Mouse (Mus musculus) testis, postnatal 14 days (tissue): ENCODE measurements at regions not wholly inside any gene's neighbourhood (a gene's known extent, or its start where the extent isn't known, plus 50 kb on each side); places are given as distances from the start of the nearest gene placed in this dataset.

ENCODE experiments used
- DNase-seq: peaks from one replicate; pipeline ENCODE4 v3.0.0; 2021; ENCODE audit warnings: low spot score

DNA sequence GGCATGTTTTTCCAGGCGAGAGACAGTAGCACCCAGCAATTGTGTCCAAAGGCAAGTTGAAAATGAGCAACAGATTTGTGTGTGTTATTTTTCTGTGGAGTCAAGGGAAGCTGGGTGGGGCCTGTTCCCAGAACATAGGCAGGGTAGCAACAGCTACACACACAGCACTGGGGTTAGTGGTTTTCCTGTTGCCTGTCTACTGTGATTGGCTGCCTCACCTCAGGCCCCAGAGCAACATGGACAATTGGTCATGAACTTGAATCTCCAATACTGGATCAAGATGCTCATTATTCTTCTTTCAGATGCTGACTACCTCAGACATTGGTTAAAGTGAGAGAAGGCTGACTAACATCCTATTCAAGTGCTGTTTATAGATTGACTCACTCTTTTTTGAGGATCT is 188.9 kb downstream of the Gm5426 start:
- no peak for DNase-seq

DNA sequence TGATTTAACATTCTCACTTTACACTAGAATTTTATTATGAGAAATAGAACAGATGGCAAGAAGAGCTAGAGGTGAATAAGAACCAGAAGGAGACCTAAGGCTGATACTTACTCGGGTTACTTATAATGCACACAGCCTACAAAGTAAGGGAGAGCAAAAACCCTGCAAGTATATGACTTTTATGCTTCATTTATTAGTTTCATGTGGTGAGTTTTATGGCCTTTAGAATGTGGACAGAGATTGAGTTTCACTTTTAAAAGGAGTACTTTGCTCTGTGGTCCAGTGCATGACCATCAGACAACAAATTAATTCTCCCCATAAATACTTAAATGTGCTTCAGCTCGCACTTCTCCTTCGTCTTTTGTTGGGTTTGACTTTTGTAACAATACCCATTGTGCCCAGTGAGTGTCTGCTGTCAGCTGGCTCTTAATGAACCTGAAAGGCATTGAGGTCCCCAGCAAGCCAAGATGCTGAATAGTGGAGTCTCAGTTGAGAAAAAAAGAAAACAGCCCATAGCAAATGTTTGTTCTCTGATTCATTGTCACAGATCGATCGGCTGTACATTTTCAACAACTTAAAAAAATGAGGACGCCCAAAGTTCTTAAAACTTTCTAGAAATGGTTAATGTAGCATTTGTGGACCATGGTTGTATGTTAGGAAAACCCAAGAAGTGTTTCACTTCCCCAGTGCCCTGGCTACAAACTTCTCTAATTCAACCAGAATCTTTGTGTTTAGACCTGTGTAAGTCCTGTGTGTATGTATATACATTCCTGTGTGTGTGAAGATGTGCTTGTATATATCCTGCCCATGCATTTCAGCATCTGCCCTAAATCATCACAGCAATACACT is 194.5 kb downstream of the Gm5426 start:
- DNase-seq = no peak

DNA sequence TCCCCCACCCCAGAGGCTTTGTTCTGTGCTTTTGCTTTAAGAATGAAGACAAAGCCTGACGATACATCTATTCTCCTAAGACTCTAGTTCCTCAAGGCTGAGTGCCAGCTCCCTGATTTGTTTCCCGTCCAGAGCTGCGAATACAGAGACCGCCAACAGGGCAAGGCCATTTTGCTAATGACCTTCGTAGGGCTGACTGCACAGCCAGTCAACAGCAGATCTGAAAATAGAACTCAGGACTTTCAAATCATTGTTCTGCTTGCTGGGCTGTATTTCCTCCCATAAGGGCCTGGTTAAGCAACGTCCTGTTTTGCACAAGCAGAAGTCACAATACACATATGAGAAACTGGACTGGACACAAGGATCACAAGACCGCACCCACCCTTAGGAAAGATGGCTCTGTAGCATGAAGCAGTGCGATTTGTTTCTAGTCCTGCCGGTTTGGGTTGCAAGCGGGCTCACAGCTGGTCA is 196.4 kb downstream of the Gm5426 start:
- peak; percentile 38 for DNase-seq

DNA sequence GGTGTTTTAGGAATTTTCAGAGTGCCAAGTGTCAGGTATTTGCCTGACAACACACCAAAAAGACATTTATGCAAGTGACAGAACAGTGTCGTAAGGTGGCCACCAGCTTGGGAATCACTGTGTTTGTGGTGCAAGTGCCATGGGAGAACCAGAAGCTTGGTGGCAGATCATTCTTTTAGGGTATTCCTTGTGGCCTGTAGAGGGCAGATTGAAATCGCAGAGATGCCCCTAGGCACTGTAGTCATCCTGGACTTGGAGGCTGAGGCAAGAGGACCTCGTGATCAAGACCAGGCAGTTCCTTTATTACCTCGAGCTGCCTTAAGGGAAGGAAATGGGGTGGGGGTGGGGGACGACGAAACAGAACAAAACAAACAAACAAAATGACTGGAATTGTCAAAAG is 196.8 kb downstream of the Gm5426 start:
- DNase-seq = no peak

DNA sequence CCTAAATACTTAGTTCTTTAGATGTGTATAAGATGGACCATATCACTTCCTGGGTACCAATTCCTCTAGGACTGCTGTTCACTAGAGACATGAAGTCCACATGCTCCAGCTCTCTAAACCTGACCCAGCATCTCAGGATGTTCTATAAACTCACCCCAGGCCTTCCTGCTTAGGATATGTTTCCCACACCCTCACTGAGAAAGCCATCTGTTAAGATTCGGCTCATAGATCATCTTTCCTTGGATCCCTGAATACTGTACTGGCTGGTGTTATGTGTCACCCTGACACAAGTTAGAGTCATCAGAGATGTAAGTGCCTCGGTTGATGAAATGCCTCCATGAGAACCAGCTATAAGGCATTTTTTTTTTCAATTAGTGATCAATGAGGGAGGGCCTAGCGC is 199.9 kb downstream of the Gm5426 start:
- no peak for DNase-seq

DNA sequence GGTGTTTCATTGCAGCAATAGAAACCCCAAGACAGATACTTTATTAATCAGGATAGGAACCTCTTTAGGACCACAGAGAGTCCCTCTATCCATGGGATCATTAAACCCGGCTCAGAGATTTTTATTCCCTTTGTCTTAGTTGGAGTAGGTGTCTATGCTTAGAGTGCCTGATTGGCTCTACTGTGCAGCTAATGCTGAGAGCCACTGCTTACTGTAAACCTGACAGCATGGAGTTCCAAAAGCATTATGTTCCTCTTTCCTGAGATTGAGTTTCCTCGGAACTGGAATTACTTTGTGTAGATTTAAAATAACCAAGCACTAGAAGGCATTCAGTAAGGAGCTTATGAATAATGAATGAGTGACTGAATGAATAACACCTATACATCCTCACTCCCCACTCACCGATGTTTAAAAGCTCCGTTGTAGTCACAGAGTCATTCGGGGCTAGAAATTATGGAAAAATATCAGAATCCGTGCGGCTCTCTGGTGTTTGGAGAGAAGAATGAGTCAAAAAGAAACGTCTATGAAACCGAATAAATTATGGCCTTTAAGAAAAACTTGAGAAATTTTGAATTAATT is 200.8 kb downstream of the Gm5426 start:
- DNase-seq = no peak

DNA sequence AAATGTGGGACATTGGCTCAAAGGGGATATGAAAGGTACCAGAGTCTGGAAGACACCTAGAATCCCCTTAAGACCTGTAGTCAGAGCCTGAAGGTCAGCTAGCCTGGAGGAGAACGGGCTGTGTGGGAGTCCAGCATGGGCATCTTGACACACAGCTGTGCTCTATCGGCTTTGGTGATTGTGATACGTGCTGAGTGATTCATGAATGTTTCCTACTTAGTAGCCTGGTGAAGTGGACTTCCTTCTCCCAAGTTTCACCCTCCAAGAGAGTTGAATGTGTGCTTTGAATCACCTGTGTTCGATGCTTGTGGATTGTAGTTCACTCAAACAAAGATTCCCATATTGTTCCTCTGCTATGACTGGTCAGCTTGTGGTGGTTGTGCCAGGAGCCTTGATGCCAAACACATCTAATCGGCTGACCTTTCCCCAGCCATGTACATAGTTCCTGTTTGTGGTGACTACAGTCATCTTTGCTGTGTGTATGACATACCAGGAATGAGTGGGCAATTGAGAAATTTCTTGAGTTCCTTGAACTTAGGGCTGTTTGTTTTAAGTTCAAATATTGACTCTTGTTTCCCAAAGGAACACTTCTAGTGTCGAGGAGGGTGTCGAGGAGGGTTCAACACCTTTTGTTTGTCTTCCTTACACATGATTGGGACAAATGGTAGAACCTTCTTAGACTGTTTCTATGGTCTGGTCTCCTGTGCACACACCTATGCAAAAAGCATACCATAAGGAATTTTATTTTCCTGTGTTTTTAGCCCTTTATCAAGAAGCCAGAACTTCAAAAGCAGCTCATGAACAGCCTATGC is 201.6 kb downstream of the Gm5426 start:
- no peak for DNase-seq

DNA sequence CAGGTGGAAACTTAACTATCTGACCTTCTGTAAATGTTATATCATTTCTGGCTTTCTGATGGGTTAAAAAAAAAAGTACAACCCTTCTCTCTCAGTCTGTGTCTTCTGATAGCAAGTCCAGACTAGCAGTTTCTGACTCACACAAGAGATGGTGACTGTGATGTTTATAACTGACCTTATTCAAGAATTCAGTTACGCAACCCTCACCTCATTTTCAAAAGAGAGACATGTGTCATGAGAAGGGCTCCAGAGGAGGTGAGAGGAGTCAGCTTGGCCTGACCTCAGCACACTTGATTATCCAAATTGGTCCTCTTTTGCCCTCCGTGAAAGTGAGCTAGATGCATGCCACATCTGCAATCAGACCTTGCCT is 202.2 kb downstream of the Gm5426 start:
- no peak for DNase-seq

DNA sequence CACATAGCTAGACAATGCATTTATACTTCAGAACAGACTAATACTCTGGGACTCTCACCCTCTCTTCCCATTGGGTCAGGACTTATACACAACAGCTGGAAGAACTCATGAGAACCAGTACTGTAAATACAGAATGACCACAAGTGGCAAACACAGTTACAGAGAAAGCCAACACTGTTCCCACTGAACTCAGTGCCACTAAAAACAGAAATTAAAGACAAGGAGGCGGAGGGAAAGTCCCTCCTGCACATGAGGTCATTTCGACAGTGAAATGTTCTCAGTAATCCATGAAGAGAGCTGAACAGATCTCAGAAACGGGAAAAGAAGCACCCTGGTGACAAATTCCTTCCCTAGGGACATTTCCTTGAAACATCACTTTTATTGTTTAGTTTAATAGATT is 206.1 kb downstream of the Gm5426 start:
- no peak for DNase-seq

DNA sequence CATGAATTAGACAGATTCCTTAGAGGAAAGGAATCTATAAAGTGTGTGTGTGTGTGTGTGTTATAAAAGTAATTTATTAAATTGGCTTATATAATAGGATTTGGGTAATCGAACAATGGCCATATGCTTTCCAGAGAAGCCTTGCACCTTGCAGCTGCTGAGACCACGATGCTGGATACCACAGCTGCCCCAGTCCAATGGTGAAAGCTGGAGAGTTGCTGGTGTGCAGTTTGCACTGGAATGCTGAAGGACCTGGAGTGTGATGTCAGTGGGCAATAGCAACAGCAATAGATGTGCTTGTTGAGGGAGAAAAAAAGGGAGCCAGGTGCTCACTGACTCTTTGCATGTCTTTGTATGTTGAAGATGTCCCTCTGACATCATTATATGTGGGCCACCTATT is 207.3 kb downstream of the Gm5426 start:
- DNase-seq = no peak

DNA sequence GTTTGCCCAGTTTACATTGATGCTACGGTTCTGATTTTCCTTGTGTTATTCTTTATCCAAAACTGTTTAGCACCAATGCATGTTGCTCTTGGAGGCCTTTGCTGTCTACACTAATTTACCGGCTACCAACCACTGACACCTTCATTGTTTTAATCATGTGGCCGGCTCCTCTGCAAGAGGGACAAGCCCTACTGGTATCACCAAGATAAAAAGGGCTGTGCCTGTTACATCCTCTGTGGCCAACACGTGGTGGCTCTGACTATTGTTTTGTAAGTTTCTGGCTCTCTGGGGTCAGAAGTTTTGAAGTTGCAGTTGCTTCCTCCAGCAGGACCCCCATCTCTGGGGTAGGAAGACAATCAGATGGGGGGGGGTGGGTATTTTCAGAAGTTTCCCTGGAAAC is 214.3 kb downstream of the Gm5426 start:
- no peak for DNase-seq

DNA sequence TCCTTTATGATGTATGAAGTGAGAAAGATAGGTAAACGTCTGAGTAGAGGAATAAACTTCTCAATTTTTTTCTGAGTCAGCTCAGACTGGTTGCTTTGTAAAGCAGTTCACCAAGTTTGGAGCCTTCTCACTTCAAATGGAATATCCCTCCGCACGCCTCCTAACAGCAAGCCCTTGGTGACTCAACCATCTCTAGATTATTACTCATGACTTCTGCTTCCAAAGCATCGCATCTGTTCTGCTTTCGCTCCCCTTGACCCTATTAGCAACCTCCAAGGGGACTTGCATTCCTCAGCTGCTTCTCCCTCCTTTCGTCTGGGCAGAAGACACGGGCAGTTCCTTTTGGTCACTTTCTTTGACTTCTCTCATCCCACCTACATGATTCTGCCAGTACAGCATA is 214.9 kb downstream of the Gm5426 start:
- DNase-seq = no peak

DNA sequence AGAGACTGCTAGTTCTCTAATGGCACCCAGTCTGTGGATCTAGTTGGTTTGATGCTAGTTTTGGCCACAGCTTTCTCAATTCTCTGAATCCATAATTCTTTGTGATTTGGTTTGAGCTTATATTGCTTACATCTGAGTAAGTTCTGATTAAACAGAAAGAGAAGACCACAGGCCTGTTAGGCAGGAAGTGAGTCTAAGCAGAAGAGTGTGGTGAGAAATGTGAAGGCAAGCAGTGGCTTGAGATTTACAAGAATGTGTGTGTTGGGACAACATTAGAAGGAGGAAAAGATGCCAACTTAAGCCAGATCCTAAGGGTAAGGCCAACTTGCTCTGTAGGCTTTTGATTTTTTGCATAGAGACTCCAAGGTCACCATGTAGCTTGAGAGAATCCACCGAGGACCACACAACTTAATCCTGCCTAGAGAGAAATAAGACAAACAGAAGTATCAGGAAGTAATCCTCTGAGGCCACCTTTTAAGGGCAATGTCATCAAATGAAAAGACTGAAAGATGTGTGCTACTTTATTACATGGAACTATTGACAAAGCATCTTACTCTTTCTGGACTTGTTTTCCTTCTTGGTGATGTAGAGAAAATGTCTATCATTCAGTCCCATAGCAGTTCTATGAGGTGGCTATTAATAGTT is 220.7 kb downstream of the Gm5426 start:
- DNase-seq = no peak

DNA sequence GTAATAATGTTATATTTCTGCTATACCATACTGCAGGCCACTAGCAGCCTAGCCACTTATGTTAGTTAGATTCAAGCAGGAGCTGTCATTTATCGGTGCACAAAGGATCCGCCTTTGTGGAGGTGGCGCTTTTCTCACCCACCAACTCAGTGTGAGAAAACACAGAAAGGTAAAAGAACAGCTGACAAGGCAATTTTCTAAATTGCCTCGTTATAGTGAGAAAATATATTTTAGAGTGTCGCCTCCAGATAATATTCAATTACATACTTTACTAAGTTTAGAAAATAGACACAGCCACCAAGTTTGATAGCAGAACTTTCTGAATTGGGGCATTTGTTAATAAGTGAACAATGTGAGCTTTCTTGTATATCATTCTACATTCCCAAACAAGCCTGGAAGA is 221.2 kb downstream of the Gm5426 start:
- no peak for DNase-seq

DNA sequence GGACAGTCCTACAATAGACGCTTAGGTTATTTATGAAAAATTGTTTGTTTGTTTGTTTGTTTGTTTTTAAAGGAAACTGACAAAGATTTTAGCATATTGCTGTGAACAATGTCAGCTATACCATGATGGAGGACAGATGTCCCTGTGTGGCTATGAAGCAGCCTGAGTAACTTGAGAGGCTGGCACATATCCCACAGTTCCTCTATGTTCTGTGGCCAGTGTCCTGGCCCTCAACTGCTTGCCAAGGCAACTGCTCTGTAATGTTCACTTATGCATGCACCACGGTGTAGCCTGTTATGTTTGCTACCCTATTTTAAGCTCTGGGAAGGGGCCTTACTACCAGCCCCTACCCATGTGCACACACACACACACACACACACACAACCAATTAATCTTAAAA is 222.6 kb downstream of the Gm5426 start:
- DNase-seq = no peak

DNA sequence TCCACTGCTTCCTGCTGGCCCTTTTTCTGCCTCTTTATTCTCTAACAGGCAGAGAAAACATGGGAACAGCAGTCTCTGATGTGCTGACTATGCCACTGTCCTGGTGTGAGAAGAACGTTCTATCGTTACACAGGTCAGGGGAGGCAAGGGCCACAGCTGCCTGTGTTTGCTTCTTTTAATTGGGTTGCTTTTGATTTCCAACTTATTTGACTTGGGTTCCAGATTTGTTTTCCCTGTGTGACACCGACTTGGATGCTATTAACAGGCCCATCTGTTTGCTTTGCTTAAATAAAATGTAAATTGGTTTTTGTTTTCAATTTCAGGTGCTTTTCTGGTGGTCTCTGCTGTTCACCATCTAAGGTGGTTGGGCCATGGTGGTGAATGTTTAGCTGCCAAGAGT is 225.8 kb downstream of the Gm5426 start:
- no peak for DNase-seq

DNA sequence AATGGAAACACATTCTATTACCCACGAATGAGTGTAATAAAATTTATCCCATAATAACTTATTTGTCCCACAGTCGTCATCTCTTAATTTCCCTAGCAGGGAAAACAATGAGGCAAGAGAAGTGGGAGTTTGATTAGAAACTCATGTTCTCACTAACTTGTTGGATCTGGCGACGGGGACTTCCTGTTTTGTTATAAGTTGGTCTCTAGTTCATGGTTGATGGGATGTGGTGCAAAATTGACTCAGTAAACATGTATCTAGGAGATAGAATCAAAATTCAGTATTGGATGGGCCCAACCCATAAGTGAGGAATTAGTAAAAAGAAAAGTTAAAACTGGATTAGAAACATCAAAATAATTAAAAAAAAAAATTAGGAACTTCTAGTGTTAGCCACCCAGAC is 227.5 kb downstream of the Gm5426 start:
- DNase-seq = no peak

DNA sequence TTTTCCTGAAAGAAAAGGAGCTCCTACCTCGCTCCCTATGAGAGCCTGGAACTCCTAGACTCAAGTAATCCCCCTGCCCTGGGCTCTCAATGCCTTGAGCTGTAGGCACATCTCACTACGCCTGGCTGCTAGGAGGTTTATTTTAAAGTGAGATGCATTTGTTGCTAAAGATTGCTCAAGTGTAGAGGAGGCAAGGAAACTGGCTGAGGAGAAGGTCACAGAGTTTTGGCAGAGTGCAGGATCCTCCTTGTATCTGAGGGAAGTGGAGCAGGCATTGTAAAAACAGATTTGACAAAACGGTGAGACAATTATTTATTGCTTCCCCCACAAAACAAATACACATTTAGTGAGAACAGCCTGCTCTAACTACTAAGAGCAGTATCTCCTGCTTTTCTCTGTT is 228.7 kb downstream of the Gm5426 start:
- DNase-seq = no peak

DNA sequence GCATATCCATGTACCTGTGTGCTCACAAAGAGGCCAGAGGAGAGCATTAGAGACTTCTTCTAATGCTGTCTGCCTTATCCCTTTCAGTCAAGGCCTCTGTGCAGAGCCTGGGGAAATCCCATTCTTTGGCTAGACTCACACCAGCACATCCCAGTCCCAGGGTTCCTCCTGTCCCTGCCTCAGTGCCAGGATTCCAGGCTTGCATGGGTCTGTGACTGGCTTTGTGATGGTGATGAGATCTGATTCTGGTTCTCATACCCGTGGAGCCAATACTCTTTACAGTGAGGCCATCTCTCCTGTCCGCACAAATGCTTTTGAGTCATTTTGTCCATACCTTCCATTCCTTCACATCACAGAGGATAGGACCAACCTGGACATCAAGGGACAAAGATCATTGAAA is 230.5 kb downstream of the Gm5426 start:
- DNase-seq = no peak

DNA sequence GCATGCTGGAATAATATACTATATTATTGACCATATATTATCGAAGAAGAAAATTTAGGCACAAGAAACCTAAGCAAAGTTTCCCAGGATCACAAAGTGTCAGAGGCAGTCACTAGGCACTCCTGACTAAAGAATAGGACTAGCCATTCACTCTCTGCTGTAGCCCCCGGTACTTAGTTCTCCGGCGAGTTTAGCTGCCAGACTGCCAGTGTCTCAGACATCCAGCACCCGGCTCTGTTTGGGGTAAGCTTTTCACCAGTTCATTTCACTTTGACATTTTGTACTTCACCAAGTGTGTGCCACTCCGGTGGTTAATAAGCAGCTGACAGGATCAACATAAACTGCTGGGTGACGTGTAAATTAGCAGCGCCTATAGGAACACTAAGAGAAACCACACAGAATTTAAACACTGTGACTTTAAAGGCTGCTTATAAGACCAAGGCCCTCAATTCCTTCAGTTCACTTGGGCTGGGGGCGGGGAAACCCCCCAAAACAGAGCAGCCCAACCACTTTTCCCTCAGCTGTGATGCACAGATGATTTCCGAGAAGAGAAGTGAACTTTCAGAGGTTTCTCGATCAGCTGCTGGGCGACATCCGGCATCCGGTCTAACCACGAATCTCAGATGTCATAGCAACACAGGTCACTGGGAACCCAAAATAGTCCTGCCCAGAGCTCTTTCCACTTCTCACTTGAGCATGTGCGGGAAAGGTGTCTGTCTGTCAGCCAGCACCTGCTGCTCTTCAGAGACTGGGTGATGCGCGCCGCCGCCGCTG is 234.3 kb downstream of the Gm5426 start:
- DNase-seq = no peak

DNA sequence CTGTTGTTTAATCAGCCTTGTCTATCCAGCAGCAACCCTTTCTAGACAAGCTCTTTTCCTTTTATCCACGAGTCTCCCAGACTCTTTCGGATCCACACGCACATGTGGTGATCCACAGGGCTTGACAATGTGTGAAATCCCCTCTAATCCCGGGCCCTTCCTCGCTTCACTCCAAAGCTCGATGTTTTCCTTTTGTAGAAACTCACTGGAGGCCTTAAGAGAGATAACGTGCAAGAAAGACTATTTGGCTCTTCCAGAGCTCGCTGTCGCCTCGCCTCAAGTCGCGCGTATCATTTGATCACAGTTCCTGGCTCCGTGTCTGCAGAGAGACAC is 234.9 kb downstream of the Gm5426 start:
- DNase-seq = no peak
